Mouse (Mus musculus): ENCODE measurements around the gene Polr2h.

Gene Polr2h

GRCm38 (mm10) chr16:20723247-20723646 is 5.8 kb downstream of the Polr2h start:
- no peak for DNase-seq (ENCODE audit: low spot score)

GRCm38 (mm10) chr16:20724338-20724748 is 6.9 kb downstream of the Polr2h start:
- DNase-seq (ENCODE audit: low spot score): no peak

GRCm38 (mm10) chr16:20725321-20725720 is 7.9 kb downstream of the Polr2h start:
- DNase-seq (ENCODE audit: low spot score): no peak

GRCm38 (mm10) chr16:20725750-20726149 is 8.3 kb downstream of the Polr2h start:
- DNase-seq (ENCODE audit: low spot score): no peak

GRCm38 (mm10) chr16:20726384-20726783 is 8.9 kb downstream of the Polr2h start:
- no peak for DNase-seq (ENCODE audit: low spot score)

GRCm38 (mm10) chr16:20730293-20730711 is 12.8 kb downstream of the Polr2h start:
- no peak for DNase-seq (ENCODE audit: low spot score)

GRCm38 (mm10) chr16:20731688-20732087 is 14.2 kb downstream of the Polr2h start:
- no peak for DNase-seq (ENCODE audit: low spot score)

- DNase-seq (ENCODE audit: low spot score): no peak
These were observed 14.9 kb downstream of the Polr2h start for GRCm38 (mm10) chr16:20732251-20732924.

GRCm38 (mm10) chr16:20732925-20733730 is 15.7 kb downstream of the Polr2h start, which contains the start of gene Chrd:
Gene Chrd (plus strand): TSS chr16:20733127.
- DNase-seq (ENCODE audit: low spot score): no peak

- no peak for DNase-seq (ENCODE audit: low spot score)
These were observed 16.6 kb downstream of the Polr2h start, which contains the start of gene Thpo for GRCm38 (mm10) chr16:20733731-20734730. Gene Thpo (minus strand): TSS chr16:20734511.

GRCm38 (mm10) chr16:20735651-20736050 is 18.2 kb downstream of the Polr2h start:
- no peak for DNase-seq (ENCODE audit: low spot score)

GRCm38 (mm10) chr16:20736168-20736567 is 18.7 kb downstream of the Polr2h start:
- no peak for DNase-seq (ENCODE audit: low spot score)

- DNase-seq (ENCODE audit: low spot score): no peak
These were observed 19.4 kb downstream of the Polr2h start for GRCm38 (mm10) chr16:20736823-20737222.

GRCm38 (mm10) chr16:20739845-20740244 is 22.4 kb downstream of the Polr2h start:
- DNase-seq (ENCODE audit: low spot score): no peak

GRCm38 (mm10) chr16:20746641-20747040 is 29.2 kb downstream of the Polr2h start:
- DNase-seq (ENCODE audit: low spot score): peak; percentile 71

GRCm38 (mm10) chr16:20750518-20750917 is 33.1 kb downstream of the Polr2h start:
- DNase-seq (ENCODE audit: low spot score): no peak

- no peak for DNase-seq (ENCODE audit: low spot score)
These were observed 38.6 kb downstream of the Polr2h start for GRCm38 (mm10) chr16:20756052-20756451.

- DNase-seq (ENCODE audit: low spot score): no peak
These were observed 39.9 kb downstream of the Polr2h start for GRCm38 (mm10) chr16:20757385-20757784.

- DNase-seq (ENCODE audit: low spot score): no peak
These were observed 44.2 kb downstream of the Polr2h start for GRCm38 (mm10) chr16:20761681-20762080.

- DNase-seq (ENCODE audit: low spot score): no peak
These were observed 47.8 kb downstream of the Polr2h start for GRCm38 (mm10) chr16:20765244-20765643.
